Mouse (Mus musculus): ENCODE measurements around the gene Chchd1. TPM values are rescaled to one million over a fixed set of nuclear protein-coding genes. Genes with fewer than 3 reads are reported as not detected.
A peak's percentile ranks its signal among the peaks of the same experiment; 100 is the strongest.

Gene Chchd1
- total and polyA plus RNA-seq, 3 experiments: 157 to 402 (median 184) TPM

- TF ChIP-seq KAT2A (IDR thresholded peaks at IDR 0.05; ENCODE audit: insufficient replicate concordance, low read length): peak; percentile 82; the same call in 1 of the 2 replicates
- TF ChIP-seq MEF2A (IDR thresholded peaks at IDR 0.05; ENCODE audit: borderline replicate concordance, low read depth, low read length): peak; percentile 56
- no peak for TF ChIP-seq GABPA (IDR thresholded peaks at IDR 0.05; ENCODE audit: insufficient replicate concordance, low read depth, low read length)
- TF ChIP-seq POLR2AphosphoS2 (IDR thresholded peaks at IDR 0.05; ENCODE audit: low read depth, low read length): peak; percentile 88
- no peak; the same call in 1 of the 2 replicates for TF ChIP-seq MYC (IDR thresholded peaks at IDR 0.05; ENCODE audit: low read depth, low read length)
- TF ChIP-seq CTCF (conservative IDR thresholded peaks at IDR 0.05 in 1 of 2, IDR thresholded peaks at IDR 0.05 in 1 of 2; ENCODE audit: low read depth in 2 of 2, low read length in 2 of 2): no peak
- peak; percentile 95 for TF ChIP-seq MAZ (IDR thresholded peaks at IDR 0.05; ENCODE audit: low read depth, low read length)
- TF ChIP-seq ETS1 (conservative IDR thresholded peaks at IDR 0.05; ENCODE audit: low read depth, low read length): no peak
- no peak for TF ChIP-seq UBTF (IDR thresholded peaks at IDR 0.05; ENCODE audit: low read depth, low read length)
- TF ChIP-seq RCOR1 (conservative IDR thresholded peaks at IDR 0.05; ENCODE audit: low read depth, low read length): 0 out of 2 replicates have a peak, but pooled peaks have one; percentile 48
- peak; percentile 93 for TF ChIP-seq ZNF384 (IDR thresholded peaks at IDR 0.05; ENCODE audit: low read depth, low read length)
- TF ChIP-seq BHLHE40 (IDR thresholded peaks at IDR 0.05; ENCODE audit: low read depth, low read length): peak; percentile 63
- TF ChIP-seq SMC3 (IDR thresholded peaks at IDR 0.05; ENCODE audit: low read depth, low read length): no peak
These were observed 28.6 kb upstream of the Chchd1 start, which contains the start of gene Sec24c (continued) for GRCm38 (mm10) chr14:20674064-20674833.

- Histone ChIP-seq H3K27ac (ENCODE audit: insufficient read depth, low read depth) (no peak overlapping the region), H3K9ac (ENCODE audit: insufficient read depth, low read depth) (no peak overlapping the region), H3K4me3 (replicated peaks in 1 of 3; ENCODE audit: low read depth in 2 of 3, low read length in 2 of 3, poor library complexity in 1 of 3) (no peak overlapping the region), H3K36me3 (replicated peaks in 1 of 2; ENCODE audit: control insufficient read depth in 1 of 2, insufficient read depth in 1 of 2, low read length in 1 of 2) (peaks cover 64 to 75% of the 10 kb centered on the region in 2 experiments), H3K4me1 (ENCODE audit: control insufficient read depth in 1 of 2, insufficient read depth in 2 of 2) (peaks cover 14 to 27% of the 10 kb centered on the region in 2 experiments), H3K79me2 (replicated peaks; ENCODE audit: control insufficient read depth, extremely low read depth, insufficient read depth, poor library complexity, severe bottlenecking) (peaks cover 33% of the 10 kb centered on the region), H3K4me2 (ENCODE audit: insufficient read depth, low read depth, poor library complexity, severe bottlenecking) (no peak overlapping the region), H3K27me3 (replicated peaks) (no peaks in the 10 kb centered on the region), H3K9me3 (replicated peaks; ENCODE audit: low read length) (peaks cover 9% of the 10 kb centered on the region)
- dilution Hi-C loops (cut with MboI; ENCODE audit: extremely low pct_ligation_motif_present, extremely low pct_unique_long_range_greater_than_20kb, low sequenced_read_pairs) (no loop called here), in situ Hi-C loops (cut with MboI; ENCODE audit: low pct_ligation_motif_present, low pct_unique_long_range_greater_than_20kb, low sequenced_read_pairs) (loop anchor here (5.0 to 10.0 kb wide), 2 partner anchors 49 to 283 kb away; partner anchors contain the start of gene Mrps16)
- DNase-seq (ENCODE audit: extremely low read depth): no peak
- TF ChIP-seq ZMIZ1 (IDR thresholded peaks at IDR 0.05; ENCODE audit: low read depth, low read length) (no peak), TCF12 (IDR thresholded peaks at IDR 0.05; ENCODE audit: low read depth, low read length) (no peak), NELFE (IDR thresholded peaks at IDR 0.05; ENCODE audit: low read depth, low read length) (no peak), CHD1 (IDR thresholded peaks at IDR 0.05; ENCODE audit: low read depth, low read length) (no peak), E2F4 (IDR thresholded peaks at IDR 0.05; ENCODE audit: insufficient replicate concordance, low read depth, low read length) (no peak), JUND (conservative IDR thresholded peaks at IDR 0.05; ENCODE audit: low read depth, low read length) (no peak), CTCF (conservative IDR thresholded peaks at IDR 0.05 in 1 of 2, IDR thresholded peaks at IDR 0.05 in 1 of 2; ENCODE audit: low read depth in 2 of 2, low read length in 2 of 2) (no peak), SIN3A (IDR thresholded peaks at IDR 0.05; ENCODE audit: low read length) (no peak), MAX (IDR thresholded peaks at IDR 0.05; ENCODE audit: low read length) (no peak), JUN (IDR thresholded peaks at IDR 0.05; ENCODE audit: insufficient read depth, low read depth, low read length) (no peak), MEF2A (IDR thresholded peaks at IDR 0.05; ENCODE audit: borderline replicate concordance, low read depth, low read length) (no peak), MAFK (IDR thresholded peaks at IDR 0.05; ENCODE audit: insufficient replicate concordance, low read length) (no peak)
These were observed 24.9 kb upstream of the Chchd1 start for GRCm38 (mm10) chr14:20677906-20678305.
